Mouse (Mus musculus) right cerebral cortex, postnatal 10 days (tissue): ENCODE data around the gene Tspan9.

Source experiments
- DNase-seq, 2 experiments: peaks; one replicate each; pipeline ENCODE4 v3.0.0; 2021; ENCODE audit warnings: low spot score in 2 of 2

Tspan9 gene

DNA sequence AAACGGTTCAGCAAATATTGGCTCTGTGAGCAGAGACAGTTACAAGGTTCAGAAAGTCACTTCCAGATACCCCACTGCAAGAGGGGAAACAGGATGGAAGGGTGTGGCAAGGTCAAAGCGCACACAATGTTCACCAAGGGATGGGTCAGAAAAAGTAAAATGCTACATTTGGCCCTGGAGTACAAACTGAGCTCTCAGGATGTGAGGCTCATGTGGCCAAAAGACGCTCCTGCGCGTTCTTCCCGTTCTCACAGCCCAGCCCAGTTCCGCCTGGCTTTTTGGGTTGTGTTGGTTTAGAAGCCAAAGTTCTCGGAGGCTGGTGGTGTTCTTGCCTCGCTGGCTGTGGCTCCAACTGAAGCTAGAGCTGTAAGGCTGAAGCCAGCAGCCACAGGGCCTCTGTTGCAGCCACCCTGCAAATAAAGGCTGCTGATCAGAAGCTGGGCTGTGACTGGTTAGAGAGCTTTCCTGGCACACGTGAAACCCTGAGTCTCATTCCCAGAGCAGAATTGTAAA is 9.7 kb downstream of the Tspan9 start:
- peak in 1 of 2 experiments; percentile 63 for DNase-seq

DNA sequence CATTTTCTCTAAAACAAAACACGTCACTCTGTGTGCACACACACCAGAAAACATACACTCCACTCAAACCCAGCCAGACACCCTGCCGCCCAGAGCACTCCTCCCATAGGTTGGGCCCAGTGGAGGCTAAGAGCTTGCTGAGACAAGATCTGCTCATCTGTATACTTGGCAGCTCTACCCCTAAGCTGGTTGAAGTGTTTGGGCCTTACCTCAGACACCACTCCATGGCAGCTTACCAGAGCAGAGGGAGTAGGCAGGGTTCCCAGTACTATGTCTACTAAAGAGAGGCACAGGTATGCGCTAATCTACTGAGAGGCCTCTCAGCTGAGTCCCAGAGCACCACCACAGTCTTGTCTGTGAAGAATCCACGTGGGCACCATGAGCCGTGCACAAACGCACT is 10.8 kb downstream of the Tspan9 start:
- DNase-seq: no peak

DNA sequence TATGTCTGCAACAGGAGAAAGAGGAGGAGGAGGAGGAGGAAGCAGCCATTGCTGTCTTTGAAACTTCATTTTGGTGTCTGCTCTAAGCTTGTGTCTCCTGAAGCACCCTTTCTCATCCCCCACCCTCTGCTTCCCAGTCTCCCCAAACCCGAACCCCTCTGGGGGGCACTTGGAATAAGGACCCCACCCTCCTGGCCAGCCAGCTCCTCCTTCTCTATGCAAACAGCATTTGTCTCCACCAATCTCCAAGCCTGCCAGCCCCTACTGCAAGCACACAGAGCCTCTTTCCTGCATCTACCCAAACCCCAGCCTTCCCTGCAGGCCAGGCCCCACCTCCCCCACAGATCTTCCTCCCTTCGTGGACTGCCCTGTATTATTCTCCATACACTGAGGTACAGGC is 12.0 kb downstream of the Tspan9 start:
- DNase-seq: no peak

DNA sequence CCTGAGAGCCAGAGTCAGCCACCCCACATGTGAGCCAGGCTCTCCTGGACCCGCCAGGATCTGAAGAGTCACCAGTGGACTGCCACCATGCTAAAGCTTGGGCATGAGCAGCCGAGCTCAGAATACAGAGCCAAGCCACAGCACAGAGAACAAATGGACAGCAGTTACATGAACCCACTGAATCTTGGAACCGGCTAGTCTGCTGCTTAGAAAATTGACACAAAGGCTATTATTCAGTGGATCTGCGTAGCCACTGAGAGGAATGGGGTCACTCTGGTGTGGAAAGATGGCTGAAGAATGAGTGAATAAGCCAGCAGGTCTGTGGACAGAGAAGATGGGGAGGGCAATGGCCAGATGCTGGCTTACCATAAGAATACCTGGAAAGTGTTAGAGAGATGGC is 12.7 kb downstream of the Tspan9 start:
- DNase-seq: no peak

DNA sequence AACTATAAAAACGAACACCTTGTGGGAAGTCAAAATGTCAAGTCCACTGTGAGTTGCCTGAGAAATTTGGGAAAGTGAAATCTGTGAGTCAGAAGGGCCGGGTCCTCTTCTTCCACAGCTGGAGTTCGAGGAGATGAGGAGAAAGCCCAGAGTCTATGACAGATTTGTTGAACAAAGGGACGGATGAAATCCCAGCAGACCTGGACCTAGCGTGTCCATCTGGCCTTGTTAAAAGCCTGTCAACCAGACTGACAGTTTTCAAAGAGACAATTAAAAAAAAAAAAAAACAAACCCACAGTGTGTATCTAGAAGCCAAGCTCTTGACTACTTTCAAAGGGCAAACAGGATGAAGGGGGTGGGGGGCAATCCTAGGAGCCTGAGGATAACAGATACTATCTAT is 14.0 kb downstream of the Tspan9 start:
- no peak for DNase-seq

DNA sequence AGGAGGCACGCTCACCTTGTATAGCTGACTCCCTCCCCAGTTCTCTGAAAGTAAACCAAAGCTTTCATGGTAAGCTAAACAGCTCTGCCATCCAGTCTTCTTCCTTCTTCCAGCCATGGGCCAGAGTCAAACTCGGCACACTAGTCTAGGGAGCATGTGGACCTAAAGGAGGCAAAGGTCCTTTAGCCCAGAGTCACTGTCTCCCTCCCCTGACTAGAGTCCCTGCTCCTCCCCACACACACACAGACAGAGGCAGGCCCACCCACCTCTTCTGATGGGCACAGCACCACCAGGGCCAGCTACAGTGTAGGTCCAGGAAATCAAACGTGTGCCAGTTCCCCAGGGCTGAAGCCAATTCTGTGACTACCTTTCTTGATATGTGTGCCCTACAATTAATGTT is 16.1 kb downstream of the Tspan9 start:
- DNase-seq: no peak

DNA sequence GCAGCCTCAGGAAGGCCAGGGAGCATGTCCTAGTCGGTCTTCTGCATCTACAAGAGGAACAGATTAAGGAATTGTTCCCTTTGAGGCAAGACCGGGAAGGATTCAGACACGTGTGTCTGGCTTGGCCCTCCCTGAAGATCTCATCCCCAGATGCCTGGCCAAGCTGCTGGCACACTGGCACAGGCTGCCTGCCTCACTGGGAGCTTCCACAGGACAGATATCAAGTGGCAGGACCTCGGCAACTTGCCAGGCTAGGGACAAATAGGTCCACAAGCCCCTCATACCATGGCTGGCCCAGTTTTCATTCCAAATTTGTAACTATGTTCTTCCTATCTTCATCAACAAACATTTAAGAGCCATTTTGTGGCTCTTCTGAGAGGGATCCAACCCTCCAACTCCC is 16.5 kb downstream of the Tspan9 start:
- no peak for DNase-seq

DNA sequence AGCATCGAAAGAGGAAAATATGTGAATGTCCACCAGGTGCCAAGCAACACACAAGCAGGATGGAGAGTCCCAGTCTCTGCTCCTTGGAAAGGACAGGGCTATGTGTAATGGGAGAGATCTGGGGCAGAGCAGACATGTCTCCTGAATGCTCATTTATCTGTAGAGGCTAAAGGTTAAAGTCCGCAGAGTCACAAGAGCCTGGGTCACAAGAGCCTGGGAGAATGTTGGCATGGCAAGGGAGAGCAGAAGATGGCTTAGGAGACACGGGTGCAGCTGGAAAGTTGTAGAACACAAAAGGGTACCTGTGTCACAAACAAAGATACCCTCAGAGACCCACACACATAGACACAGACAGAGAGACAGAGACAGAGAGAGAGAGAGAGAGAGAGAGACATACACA is 17.9 kb downstream of the Tspan9 start:
- DNase-seq: no peak

DNA sequence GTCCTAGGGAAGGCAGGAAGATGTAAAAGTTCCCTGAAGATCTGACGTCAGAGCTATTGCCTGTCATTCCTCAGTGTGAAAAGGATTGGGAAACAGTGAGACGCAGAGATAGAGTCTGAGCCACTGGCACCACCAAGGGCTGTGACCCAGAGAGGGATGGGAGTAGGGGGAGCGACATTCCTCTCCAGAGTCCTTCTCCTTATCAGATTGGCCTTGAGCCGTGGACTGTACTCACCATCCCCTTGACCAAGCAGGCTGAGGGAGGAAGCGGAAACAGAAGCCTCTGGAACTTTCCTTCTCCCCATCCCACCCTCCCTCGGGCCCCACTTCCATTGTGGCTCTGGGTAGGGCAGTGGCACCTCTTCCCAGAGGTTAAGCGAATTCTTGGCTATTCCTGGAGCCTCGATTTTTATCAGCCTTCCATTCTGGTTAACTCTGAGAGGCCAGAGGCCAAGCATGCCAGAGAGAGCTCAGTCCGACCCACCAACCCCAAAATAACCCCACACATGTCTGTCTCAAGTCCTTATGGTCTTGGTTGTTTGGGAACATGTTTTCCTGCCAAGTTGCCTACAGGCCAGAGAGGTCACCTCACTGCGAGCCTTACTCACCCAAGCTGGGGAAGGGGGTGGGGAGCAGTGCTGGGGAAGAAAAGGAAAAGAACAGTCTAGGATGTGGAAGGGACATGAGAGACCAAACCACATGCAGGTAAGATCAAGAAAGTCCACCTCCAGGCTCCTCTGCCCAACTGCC is 19.0 kb downstream of the Tspan9 start:
- no peak for DNase-seq

DNA sequence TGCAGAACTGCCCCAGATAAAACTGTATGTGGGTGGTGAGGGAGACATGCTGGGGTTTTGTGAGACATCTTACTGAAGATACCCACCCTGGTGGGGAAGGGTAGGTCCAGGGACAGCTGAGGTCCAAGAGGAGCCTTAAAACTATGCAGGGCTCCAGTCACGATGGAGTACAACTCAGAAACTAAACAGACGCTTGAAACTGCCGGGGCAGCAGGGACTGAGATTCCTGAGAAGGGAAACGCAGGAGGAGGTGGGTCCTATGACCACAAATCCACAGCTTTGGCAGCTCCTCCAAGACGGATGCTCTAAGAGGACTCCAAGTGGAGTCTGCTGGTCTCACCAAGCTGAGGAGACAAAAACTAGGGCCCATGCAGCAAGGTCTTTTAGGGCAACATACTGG is 21.3 kb downstream of the Tspan9 start:
- no peak for DNase-seq

DNA sequence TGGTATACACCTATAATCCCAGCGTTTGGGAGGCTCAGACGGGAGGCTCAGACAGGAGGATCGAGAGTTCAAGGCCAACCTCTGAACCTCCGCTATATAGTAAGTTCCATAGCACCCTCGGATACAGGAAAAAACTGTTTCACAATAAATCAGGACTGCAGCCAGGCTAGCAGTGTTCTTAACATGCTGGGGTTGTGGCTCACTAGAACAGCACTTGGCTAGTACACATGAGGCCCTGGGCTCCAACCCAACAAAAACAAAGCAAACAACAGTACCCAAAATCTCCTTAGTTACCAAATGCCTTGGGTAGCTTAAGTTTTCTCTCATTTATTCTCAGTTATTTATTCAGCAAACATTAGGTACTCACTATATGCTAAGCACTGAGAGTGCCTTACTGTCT is 21.7 kb downstream of the Tspan9 start:
- peak; percentile 65 to 71 for DNase-seq

DNA sequence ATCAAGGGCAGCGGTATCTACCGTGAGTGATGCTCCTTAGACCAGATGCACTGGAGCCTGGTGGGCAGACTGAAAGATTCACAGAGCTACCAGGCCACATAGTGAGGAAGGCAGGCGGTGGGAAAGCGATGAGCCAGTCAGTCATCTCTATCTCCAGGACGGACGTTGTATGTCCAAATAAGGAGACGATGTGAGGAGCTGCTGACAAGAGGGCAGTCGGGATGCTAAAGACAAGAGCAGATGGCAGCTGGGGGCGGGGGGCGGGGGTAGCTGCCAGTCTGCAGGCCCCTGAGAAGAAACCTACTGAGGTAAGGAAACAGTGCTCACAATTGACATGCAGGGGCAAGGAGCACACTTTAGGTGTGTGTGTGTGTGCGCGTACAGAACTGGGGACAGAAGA is 22.6 kb downstream of the Tspan9 start:
- no peak for DNase-seq

DNA sequence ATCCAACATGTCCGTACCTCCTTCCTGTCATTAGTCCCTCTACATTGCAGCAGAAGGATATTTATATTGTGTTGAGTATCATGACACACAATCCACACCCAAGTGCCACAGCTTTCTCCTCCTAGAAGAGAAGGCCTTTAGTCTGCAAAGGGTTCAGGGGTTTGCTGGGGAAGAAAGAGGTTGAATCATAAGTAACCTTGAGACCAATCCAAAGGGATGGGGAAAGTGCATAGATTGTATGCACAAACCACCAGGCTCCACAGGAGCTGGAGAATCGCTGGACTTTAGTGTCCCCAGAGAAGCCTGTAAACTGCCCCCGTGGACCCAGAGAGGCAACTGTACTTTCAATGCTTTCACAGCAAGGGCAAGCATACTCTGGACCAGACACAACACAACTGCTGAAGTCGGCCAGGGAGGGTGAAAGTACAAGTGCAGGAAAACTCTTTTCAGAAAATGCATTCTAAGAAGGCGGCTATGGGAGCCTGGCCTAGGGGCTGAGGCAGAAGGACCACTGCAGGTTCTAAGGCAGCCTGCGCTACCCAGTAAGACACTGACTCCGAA is 24.6 kb downstream of the Tspan9 start:
- DNase-seq: no peak

DNA sequence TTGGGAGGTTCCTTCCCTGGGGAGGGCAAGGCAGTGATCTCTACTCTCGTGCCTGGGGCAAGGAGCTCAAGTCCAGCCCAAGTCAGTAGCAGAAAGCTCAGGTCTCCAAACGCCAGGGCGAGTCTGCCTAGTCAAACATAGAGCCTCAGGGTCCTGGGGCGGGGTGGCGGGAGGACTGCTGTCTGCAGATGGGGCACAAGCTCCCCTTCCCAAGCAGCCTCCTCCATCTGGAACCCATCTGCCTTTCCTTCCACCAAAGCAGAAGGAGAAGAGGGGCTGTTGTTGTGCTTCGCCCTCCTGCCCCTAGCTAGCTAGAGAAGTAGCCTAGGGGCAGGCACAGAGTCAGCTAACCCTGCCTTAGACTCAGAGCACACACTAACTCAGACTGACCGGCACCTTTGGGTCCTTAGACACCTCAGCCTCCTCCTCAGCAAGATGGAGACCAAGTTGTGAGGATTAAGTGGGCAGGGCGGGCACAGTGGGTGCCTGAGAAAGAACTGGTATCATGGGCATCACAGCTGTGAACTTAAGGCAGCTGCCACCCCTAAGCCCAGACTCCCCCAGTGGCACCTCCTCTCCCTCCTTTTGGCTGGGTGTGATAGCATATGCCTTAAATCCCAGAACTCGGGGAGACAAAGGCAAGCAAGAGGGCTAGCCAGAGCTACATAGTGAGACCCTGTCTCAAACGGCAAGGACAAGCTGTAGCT is 26.4 kb downstream of the Tspan9 start:
- DNase-seq: no peak

DNA sequence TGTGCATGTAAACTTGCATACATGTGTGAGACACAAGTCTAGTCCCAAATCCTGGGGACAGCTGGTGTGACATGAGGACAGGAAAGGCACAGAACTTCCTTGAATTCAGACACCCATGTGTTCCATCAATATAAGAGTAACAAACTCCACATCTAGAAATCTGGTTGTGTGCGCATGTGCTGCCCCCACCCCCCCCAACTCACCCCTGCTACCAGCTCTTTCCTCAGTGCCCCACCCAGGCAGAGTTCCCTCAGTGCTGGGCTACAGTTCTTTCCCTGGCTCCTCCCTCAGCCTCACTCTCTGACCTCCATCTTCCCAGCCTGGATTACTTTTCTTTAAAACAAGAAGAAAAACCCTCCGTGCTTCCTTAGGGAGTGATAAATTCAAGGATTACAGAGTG is 27.1 kb downstream of the Tspan9 start:
- no peak for DNase-seq

DNA sequence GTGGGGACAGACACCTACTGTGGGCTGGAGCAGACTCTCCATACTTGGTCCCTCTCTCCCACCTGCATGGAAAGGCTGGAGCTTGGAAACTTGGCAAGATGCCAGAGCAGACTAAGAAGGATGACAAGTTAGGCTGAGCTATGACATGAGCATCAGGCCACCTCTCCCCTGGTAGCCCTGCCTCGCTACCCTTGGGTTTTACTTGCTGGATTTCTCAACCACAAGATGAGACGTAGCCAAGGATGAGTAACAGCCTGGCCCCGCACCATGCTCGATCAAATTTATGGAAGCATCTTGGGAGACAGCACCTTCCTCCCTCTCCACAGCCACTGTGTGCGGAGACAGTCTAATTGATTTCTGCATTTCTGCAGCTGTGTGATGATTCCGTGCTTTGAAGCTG is 28.3 kb downstream of the Tspan9 start:
- DNase-seq: no peak

DNA sequence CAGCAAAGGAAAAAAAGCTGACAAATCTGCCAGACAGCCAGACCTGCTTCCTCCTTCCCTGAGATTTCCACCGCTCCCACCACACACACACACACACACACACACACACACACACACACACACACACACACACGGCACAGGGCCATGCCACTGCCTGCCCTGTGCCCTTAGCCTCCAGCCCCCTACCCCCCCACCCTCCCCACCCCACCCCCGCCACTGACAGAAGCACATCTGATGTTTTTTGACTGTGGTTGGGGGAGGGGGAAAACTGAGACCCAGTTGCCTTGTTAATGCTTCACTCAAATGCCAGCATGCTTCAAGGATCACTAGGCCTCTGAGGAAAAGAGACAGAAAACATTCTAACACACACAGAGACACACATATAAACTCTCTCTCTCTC is 30.8 kb downstream of the Tspan9 start:
- DNase-seq: no peak

DNA sequence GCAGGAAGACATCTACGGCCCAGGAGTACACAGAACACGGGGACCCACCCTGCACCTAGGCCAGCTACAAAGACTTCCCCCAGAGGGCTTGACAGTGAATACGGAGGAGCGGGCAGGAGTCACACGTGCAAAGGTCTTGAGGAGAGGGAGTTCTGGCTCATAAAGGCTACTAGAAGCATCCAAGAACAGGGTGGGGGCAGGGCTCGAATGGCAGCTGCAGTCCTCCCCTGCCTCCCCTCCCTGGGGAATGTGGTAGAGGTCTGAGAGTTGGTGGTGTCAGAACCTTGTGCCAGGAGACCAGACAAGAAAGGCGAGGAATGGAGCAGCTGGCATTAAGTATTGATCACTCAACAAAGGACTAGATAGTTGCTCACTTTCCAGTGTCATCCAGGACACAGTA is 31.6 kb downstream of the Tspan9 start:
- no peak for DNase-seq

DNA sequence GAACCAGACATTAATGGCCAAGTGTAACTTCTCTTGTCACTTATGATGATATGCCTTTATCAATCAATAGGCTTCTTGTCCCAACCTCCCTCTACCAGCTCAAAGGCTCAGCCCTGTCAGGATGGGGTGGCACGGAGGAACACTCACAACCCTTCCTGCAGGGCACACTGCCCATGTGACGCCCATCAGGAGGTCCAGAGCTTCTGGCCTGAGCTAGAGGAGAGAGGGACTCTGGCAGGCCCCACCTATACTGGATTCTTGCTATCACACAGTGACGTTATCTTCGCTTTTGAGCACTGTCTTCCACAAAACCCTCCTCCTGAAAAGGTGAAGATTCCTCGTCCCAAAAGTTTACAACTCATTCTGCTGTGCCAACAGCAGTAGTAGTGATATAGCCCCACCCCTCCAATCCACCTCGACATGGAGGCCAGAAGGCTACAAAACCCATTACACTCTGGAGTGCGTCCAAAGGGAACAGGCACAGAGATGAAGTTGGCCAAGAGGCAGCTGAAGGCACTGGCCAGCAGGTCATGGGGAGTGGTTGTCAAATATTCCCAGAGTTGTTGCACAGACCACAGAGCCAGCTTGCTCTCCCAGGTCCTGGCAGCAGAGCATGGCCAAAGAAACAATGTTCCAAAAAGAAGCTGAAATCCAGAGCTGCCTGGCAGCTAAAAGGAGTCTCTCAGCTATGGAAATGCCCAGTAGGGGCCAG is 34.9 kb downstream of the Tspan9 start:
- no peak for DNase-seq

DNA sequence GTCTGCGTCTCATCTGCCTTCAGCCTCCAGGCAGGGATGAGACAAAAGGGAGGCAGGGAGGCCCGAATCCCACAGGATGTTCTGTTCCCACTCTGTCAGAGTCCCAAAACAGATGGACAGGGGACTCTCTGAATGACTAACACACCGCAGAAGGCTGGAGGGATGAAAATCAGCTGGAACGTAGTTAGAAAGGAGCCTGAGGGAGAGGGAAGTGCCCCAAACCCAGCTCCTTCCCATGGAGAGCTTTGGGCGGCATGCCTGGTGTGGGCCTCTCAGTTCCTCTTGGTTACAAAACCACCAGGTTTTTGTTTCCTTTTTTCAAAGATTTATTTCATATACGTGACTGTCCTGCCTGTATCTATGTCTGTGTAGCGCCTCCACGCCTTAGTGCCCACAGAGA is 35.7 kb downstream of the Tspan9 start:
- no peak for DNase-seq

DNA sequence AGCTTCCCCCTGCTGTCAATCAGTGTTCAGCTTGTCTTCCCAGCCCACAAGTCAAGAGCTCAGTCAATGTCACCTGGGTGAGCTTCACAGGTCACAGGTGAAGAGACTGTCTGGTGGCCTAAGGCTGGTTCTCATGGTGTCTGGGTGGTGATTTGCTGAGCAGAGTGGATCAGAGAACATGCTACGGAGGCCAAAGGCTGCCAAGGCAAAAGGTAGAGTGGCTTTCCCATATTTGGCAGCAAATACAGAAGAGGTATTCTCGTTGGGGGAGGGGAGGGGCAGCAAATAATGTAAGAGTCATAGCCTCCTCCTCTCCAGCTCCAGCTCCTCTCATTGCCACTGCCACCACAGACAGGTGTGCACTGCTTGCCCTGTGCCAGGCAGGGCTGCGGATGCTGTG is 37.2 kb downstream of the Tspan9 start:
- no peak for DNase-seq

DNA sequence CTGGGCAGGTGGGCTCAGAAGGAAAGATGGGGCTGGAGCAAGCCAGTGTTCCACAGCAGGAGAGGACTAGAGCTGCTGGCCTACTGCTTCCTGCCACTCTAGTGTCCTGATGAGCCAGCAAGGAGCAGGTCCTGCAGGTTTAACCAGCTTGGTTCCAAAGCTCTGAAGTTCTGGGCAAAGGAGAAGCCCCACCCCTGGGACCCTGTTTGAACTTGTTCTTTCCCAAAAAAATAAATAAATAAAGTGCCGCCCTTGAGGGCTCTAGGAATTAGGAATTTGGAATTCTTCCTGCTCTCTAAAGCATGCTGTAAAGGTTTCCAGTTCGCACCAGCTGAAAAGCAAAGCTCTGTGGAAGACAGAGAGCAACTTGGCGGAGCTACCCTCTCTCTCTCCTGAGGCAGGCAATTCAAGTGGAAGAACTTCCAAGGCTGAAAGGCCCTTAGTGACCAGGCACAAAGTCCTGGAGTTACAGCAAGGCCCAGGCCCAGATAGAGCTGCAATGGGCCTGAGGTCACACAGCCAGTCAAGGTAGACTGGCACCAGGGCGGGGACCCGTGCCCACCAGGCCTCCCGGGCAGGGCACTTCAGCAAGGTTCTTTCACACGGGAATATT is 38.6 kb downstream of the Tspan9 start:
- DNase-seq: no peak
